Comparison of ENCODE assay signal across 8 mouse cellular contexts in genomic region chr5:110807453-110807852, GRCm38 (mm10). TPM values are rescaled to one million over a fixed set of nuclear protein-coding genes. Genes with fewer than 3 reads are reported as not detected.
DNase-seq lines count a peak whose midpoint lies in the region; ATAC-seq and TF ChIP-seq lines count a peak whose summit lies in the region.

No protein-coding gene starts in this region.

- WGBS in liver, embryonic 13.5 days (ENCODE audit: insufficient replicate concordance) = 82% methylated on average over 4 of the region's 4 CpGs
- WGBS in thymus, adult 2 months = 91% methylated on average over 4 of the region's 4 CpGs

- no peak for ATAC-seq in erythroblast, adult 5-6 weeks (replicated peaks; ENCODE audit: low FRiP score, poor library complexity, severe bottlenecking)
- no peak for ATAC-seq in liver, embryonic 13.5 days (ENCODE audit: low read depth)

- no peaks in the 10 kb centered on the region for H3K27me3 ChIP-seq in erythroblast, embryonic 14.5 days (ENCODE audit: control insufficient read depth)
- no peaks in the 10 kb centered on the region for H3K27me3 ChIP-seq in testis, adult 2 months (ENCODE audit: control insufficient read depth, insufficient read depth, low read length)
- H3K27me3 ChIP-seq in liver, embryonic 13.5 days = no peaks in the 10 kb centered on the region
- H3K27me3 ChIP-seq in thymus, adult 2 months (ENCODE audit: control insufficient read depth, insufficient read depth, low read length) = no peaks in the 10 kb centered on the region

- peak overlapping the region; percentile 99 for H3K9ac ChIP-seq in liver, embryonic 13.5 days

- H3K36me3 ChIP-seq in erythroblast, embryonic 14.5 days (ENCODE audit: control insufficient read depth) = peaks cover 53% of the 10 kb centered on the region
- H3K36me3 ChIP-seq in testis, adult 2 months (ENCODE audit: control insufficient read depth, insufficient read depth, low read length) = no peaks in the 10 kb centered on the region
- peaks cover 34% of the 10 kb centered on the region for H3K36me3 ChIP-seq in liver, embryonic 13.5 days
- H3K36me3 ChIP-seq in thymus, adult 2 months (ENCODE audit: control insufficient read depth, insufficient read depth, low read length) = no peaks in the 10 kb centered on the region

- no peak for TF ChIP-seq CTCF in testis, adult 2 months (IDR thresholded peaks at IDR 0.05; ENCODE audit: control insufficient read depth, insufficient read depth, insufficient replicate concordance, low read depth, low read length)
- no peak for TF ChIP-seq CTCF in thymus, adult 2 months (IDR thresholded peaks at IDR 0.05; ENCODE audit: borderline replicate concordance, control insufficient read depth, extremely low read depth, insufficient read depth, low read length, poor library complexity)

- peaks cover 82% of the 10 kb centered on the region for H3K4me1 ChIP-seq in erythroblast, embryonic 14.5 days (ENCODE audit: control insufficient read depth)
- peaks cover 19% of the 10 kb centered on the region for H3K4me1 ChIP-seq in testis, adult 2 months (ENCODE audit: control insufficient read depth, insufficient read depth, low read length)
- H3K4me1 ChIP-seq in liver, embryonic 13.5 days (replicated peaks) = peaks cover 78% of the 10 kb centered on the region
- peaks cover 20% of the 10 kb centered on the region for H3K4me1 ChIP-seq in thymus, adult 2 months (replicated peaks; ENCODE audit: control insufficient read depth, insufficient read depth, low read length)

- no peaks in the 10 kb centered on the region for H3K9me3 ChIP-seq in erythroblast, embryonic 14.5 days (ENCODE audit: control insufficient read depth, low read length)
- no peaks in the 10 kb centered on the region for H3K9me3 ChIP-seq in liver, embryonic 13.5 days (replicated peaks)

- peak overlapping the region; percentile 97 for H3K4me2 ChIP-seq in liver, embryonic 13.5 days

- H3K27ac ChIP-seq in testis, adult 2 months (ENCODE audit: control insufficient read depth, insufficient read depth, low read depth, low read length) = no peak overlapping the region; the same call in 1 of the 2 replicates
- peak overlapping the region; percentile 95 for H3K27ac ChIP-seq in liver, embryonic 13.5 days
- H3K27ac ChIP-seq in thymus, adult 2 months (ENCODE audit: control insufficient read depth, insufficient read depth, low read length) = no peak overlapping the region; the same call in 1 of the 2 replicates

- no peak for TF ChIP-seq POLR2A in testis, adult 2 months (IDR thresholded peaks at IDR 0.05; ENCODE audit: control insufficient read depth, low read depth, low read length)
- no peak for TF ChIP-seq POLR2A in thymus, adult 2 months (IDR thresholded peaks at IDR 0.05; ENCODE audit: control insufficient read depth, extremely low read depth, insufficient read depth, low read length, poor library complexity)

- no peak for DNase-seq in testis, postnatal 14 days (ENCODE audit: low spot score)
- no peak for DNase-seq in liver, embryonic 13.5 days
- no peak for DNase-seq in thymus, adult 2 months
- DNase-seq in frontal cortex, postnatal 14 days (ENCODE audit: low spot score in 2 of 2) = no peak
- DNase-seq in B cell, adult 2 months = no peak

- peak overlapping the region; percentile 93 for H3K4me3 ChIP-seq in erythroblast, embryonic 14.5 days (replicated peaks)
- peak overlapping the region; percentile 98 for H3K4me3 ChIP-seq in testis, adult 2 months (ENCODE audit: control insufficient read depth, low read depth, low read length)
- peak overlapping the region; percentile 91 for H3K4me3 ChIP-seq in liver, embryonic 13.5 days (replicated peaks)
- no peak overlapping the region for H3K4me3 ChIP-seq in thymus, adult 2 months (ENCODE audit: control insufficient read depth, insufficient read depth, low read length)

RNA-seq across cellular contexts. Expression of gene Ulk1, which starts 2.4 kb away (rescaled TPM):
- polyA plus RNA-seq in erythroblast, embryonic 14.5 days (2012) = 17.0 and 20.3 TPM in 2 replicates
- total RNA-seq in erythroblast, adult 5-6 weeks (2015; ENCODE audit: low replicate concordance) = 282 and 363 TPM in 2 replicates
- 327 and 394 TPM in 2 replicates for total RNA-seq in erythroblast, adult 5-6 weeks (2017; ENCODE audit: low replicate concordance)
- polyA plus RNA-seq in testis, adult 2 months (2012; rRNA removed) = 15.4 and 16.1 TPM in 2 replicates
- polyA plus RNA-seq in liver, embryonic 13.5 days (2015; fragmentation: Nextera tagmentation; extraction: Ambion mirVana) = 6.6 and 7.6 TPM in 2 replicates
- polyA plus RNA-seq in thymus, adult 2 months (2012; rRNA removed) = 130 and 136 TPM in 2 replicates

RNA-seq across cellular contexts. Expression of gene Pus1, which starts 27.0 kb away (rescaled TPM):
- 3.1 and 3.7 TPM in 2 replicates for polyA plus RNA-seq in erythroblast, embryonic 14.5 days (2012)
- 2.1 and 6.7 TPM in 2 replicates for total RNA-seq in erythroblast, adult 5-6 weeks (2015; ENCODE audit: low replicate concordance)
- total RNA-seq in erythroblast, adult 5-6 weeks (2017; ENCODE audit: low replicate concordance) = 5.6 and 12.4 TPM in 2 replicates
- polyA plus RNA-seq in testis, adult 2 months (2012; rRNA removed) = 5.2 and 5.6 TPM in 2 replicates
- 39.6 and 39.8 TPM in 2 replicates for polyA plus RNA-seq in liver, embryonic 13.5 days (2015; fragmentation: Nextera tagmentation; extraction: Ambion mirVana)
- 27.4 and 28.5 TPM in 2 replicates for polyA plus RNA-seq in thymus, adult 2 months (2012; rRNA removed)

RNA-seq across cellular contexts. Expression of gene Hscb, which starts 32.1 kb away (rescaled TPM):
- 19.1 and 22.4 TPM in 2 replicates for polyA plus RNA-seq in erythroblast, embryonic 14.5 days (2012)
- total RNA-seq in erythroblast, adult 5-6 weeks (2015; ENCODE audit: low replicate concordance) = 121 and 159 TPM in 2 replicates
- total RNA-seq in erythroblast, adult 5-6 weeks (2017; ENCODE audit: low replicate concordance) = 133 and 153 TPM in 2 replicates
- 15.8 and 16.3 TPM in 2 replicates for polyA plus RNA-seq in testis, adult 2 months (2012; rRNA removed)
- polyA plus RNA-seq in liver, embryonic 13.5 days (2015; fragmentation: Nextera tagmentation; extraction: Ambion mirVana) = 61.8 and 62.4 TPM in 2 replicates
- 20.6 and 23.1 TPM in 2 replicates for polyA plus RNA-seq in thymus, adult 2 months (2012; rRNA removed)

RNA-seq across cellular contexts. Expression of gene Chek2, which starts 32.3 kb away (rescaled TPM):
- 0.50 and 0.52 TPM in 2 replicates for polyA plus RNA-seq in erythroblast, embryonic 14.5 days (2012)
- 70.4 and 71.9 TPM in 2 replicates for total RNA-seq in erythroblast, adult 5-6 weeks (2015; ENCODE audit: low replicate concordance)
- total RNA-seq in erythroblast, adult 5-6 weeks (2017; ENCODE audit: low replicate concordance) = 86.9 and 122 TPM in 2 replicates
- polyA plus RNA-seq in testis, adult 2 months (2012; rRNA removed) = 1.5 and 1.7 TPM in 2 replicates
- polyA plus RNA-seq in liver, embryonic 13.5 days (2015; fragmentation: Nextera tagmentation; extraction: Ambion mirVana) = 40.2 and 42.0 TPM in 2 replicates
- polyA plus RNA-seq in thymus, adult 2 months (2012; rRNA removed) = 16.1 and 16.3 TPM in 2 replicates

RNA-seq across cellular contexts. Expression of gene Ep400, which starts 36.9 kb away (rescaled TPM):
- 4.0 and 6.5 TPM in 2 replicates for polyA plus RNA-seq in erythroblast, embryonic 14.5 days (2012)
- 219 and 273 TPM in 2 replicates for total RNA-seq in erythroblast, adult 5-6 weeks (2015; ENCODE audit: low replicate concordance)
- 224 and 225 TPM in 2 replicates for total RNA-seq in erythroblast, adult 5-6 weeks (2017; ENCODE audit: low replicate concordance)
- polyA plus RNA-seq in testis, adult 2 months (2012; rRNA removed) = 196 and 227 TPM in 2 replicates
- polyA plus RNA-seq in liver, embryonic 13.5 days (2015; fragmentation: Nextera tagmentation; extraction: Ambion mirVana) = 15.7 and 19.1 TPM in 2 replicates
- 155 and 211 TPM in 2 replicates for polyA plus RNA-seq in thymus, adult 2 months (2012; rRNA removed)
